Mouse (Mus musculus) bone marrow, adult 2 months (tissue): Measurements from ENCODE around the gene Pus3. TPM values are rescaled to one million over a fixed set of nuclear protein-coding genes. Genes with fewer than 3 reads are reported as not detected.
A peak's percentile ranks its signal among the peaks of the same experiment; 100 is the strongest.

ENCODE experiments used
- H3K27ac ChIP-seq: fragments of 200-500 bp; 2 replicates; pipeline ENCODE4 v1.5.1; 2012; ENCODE audit warnings: low read depth, mild to moderate bottlenecking, control low read depth, inconsistent platforms, low read length; ENCODE audit not compliant: control insufficient read depth, poor library complexity, insufficient read depth
- H3K4me1 ChIP-seq: fragments of 200-500 bp; 2 replicates; pipeline ENCODE4 v1.6.1; 2011; ENCODE audit warnings: low read length; ENCODE audit not compliant: control insufficient read depth, insufficient read depth
- H3K4me3 ChIP-seq: fragments of 200-500 bp; replicated peaks from 2 replicates; pipeline ENCODE3; 2011; ENCODE audit warnings: mild to moderate bottlenecking, low read depth, low read length, control low read depth; ENCODE audit not compliant: control insufficient read depth
- CTCF ChIP-seq: fragments of 200-500 bp; IDR thresholded peaks from 2 replicates; pipeline ENCODE4 v1.5.1; 2011; ENCODE audit warnings: low read length, control low read depth; ENCODE audit not compliant: control insufficient read depth, insufficient read depth
- POLR2A ChIP-seq: fragments of 200-500 bp; IDR thresholded peaks from 2 replicates; pipeline ENCODE4 v1.6.1; 2011; ENCODE audit warnings: low read depth, mild to moderate bottlenecking, control low read depth, low read length, borderline replicate concordance; ENCODE audit not compliant: control insufficient read depth
- WGBS: fragments of 180-500 bp; shearing (Covaris S2); methylation state at CpG from one replicate; pipeline ENCODE4 v1.1.7; 2018; 5-methylcytosine and 5-hydroxymethylcytosine counted together
- polyA plus RNA-seq: library from polyadenylated mRNA; stranded (reverse); fragments of >200 nt; gene quantifications from 2 replicates; pipeline ENCODE4 v1.2.4, GENCODE M21; 2011; ENCODE audit warnings: low replicate concordance; ENCODE audit not compliant: missing spikeins, insufficient read depth, insufficient read length

Gene Pus3
- polyA plus RNA-seq, 1 experiment = 9.4 TPM

DNA sequence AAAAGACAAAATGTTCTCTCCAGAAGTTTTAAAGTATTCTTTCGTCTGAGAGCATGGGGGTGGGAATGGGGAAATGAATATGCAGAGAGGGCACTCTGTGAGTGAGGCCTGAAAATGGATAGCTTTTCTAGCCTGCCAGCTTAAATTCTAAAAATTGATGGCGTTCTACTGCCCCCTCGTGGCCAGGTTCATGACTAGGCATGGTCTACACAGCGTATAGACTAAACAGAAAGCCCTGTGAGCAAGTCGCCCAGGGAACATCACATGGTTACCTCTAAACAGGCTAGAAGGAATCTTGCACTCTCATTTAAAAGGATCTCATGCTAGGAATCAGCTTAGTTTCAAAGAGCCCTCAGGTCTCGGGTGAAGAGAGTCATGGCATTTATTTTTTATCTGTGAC is 16.9 kb upstream of the Pus3 start:
- WGBS = 10% methylated on average over 6 of the region's 6 CpGs
- H3K4me3 ChIP-seq = no peak overlapping the region
- H3K4me1 ChIP-seq = peaks cover 1% of the 10 kb centered on the region; the same call in 1 of the 2 replicates
- TF ChIP-seq POLR2A (no peak), CTCF (peak; percentile 69)
- no peak overlapping the region for H3K27ac ChIP-seq

DNA sequence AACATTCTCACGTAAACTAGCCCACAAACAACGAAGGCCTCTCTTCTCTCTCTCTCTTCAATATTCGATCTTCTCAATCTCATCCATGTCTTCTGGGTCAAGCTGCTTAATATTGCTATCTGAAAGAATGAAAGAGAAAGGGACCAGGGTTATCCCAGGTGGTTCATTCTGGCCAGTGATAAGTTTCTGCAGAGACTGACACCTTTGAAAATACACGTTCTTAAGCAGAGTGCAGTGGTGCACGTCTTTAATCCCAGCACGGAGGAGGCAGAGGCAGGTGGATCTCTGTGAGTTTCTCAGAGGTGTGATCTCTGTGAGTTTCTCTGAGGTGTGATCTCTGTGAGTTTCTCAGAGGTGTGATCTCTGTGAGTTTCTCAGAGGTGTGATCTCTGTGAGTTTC is 16.5 kb upstream of the Pus3 start:
- H3K27ac ChIP-seq = no peak overlapping the region
- peaks cover 1% of the 10 kb centered on the region; the same call in 1 of the 2 replicates for H3K4me1 ChIP-seq
- no peak overlapping the region for H3K4me3 ChIP-seq
- TF ChIP-seq POLR2A = no peak
- TF ChIP-seq CTCF = no peak
- WGBS = 68% methylated on average over 6 of the region's 6 CpGs

DNA sequence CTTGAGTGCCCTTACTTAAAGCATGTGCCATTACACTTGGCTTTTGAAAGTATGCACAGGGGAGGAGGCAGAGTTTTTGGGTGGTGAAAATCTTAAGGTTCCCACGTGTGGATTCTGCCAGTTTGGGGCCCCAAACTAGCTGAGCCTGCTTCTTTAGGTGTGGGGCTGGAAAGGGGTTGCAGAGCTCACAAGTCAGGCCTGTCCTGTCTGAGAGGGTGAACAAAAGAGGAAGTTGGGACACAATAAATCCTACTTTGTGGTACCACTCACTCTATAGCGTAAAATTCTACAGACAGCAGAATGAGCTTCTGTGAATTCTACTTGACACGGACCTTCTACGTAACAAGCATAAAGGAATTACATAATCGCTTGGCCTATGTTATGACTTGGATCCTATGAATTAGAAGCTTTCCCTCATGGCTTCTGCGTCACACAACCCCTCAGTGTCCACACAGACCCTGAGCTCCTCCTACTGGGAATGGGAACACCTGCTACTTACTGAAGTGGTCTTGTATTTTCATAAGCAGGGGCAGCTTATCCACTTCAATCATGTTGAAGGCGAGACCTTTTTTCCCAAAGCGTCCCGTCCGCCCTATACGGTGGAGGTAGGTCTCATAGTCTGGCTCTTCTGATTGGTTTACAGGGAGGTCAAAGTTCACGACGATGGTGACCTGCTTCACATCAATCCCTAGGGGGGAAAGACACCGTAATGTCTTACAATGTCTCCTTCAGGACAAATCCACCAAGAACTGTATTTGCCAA is 15.1 kb upstream of the Pus3 start:
- WGBS = 54% methylated on average over 14 of the region's 14 CpGs

DNA sequence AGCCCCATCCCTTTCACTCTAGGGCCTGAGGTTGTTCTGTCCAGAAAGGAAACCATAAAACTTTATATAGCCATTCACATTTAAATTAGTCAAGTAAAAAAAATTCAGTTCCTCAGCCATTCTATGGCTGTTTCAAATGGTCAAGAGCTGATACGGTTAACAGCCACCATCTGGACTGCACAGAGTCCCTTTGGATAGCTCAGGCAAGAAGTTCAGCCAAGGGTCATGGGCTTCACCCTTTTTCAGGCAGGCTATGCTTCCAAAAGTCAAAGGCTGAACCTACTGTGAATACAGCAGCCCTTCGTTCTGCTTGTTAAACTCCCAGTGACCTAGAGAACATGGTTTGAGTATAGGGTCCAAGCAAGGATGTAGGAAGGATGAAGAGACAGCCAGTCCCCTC is 13.7 kb upstream of the Pus3 start:
- TF ChIP-seq POLR2A (no peak), CTCF (no peak)

More for the DNA sequence above, 15.1 kb upstream of the Pus3 start:
- peaks cover 1% of the 10 kb centered on the region; the same call in 1 of the 2 replicates for H3K4me1 ChIP-seq
- TF ChIP-seq CTCF (no peak), POLR2A (no peak)
- H3K4me3 ChIP-seq = no peak overlapping the region
- H3K27ac ChIP-seq = no peak overlapping the region

DNA sequence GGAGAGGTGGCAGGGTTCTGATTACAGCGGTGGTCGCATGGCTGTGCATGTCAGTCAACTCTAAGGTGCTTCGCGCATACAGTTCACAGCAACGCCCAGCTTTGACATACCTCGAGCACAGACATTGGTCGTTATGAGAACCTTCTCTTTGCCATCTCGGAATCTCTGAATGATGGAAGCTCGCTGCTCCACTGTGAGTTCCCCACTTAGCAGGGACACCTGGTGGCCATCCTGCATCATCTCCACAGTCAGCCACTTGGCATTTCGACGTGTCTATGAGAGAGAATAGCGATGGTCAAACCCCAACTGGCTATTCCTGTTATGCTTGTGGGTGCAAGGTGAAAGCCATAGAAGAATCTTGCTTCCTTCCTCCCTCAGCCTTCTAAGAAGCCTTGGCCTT is 12.7 kb upstream of the Pus3 start:
- Histone ChIP-seq H3K4me1 (peaks cover 1% of the 10 kb centered on the region; the same call in 1 of the 2 replicates), H3K27ac (no peak overlapping the region), H3K4me3 (no peak overlapping the region)
- TF ChIP-seq POLR2A (no peak), CTCF (0 out of 2 replicates have a peak, but pooled peaks have one; percentile 2)
- WGBS = 79% methylated on average over 12 of the region's 12 CpGs

More for the DNA sequence above, 13.7 kb upstream of the Pus3 start:
- Histone ChIP-seq H3K27ac (no peak overlapping the region), H3K4me1 (peaks cover 1% of the 10 kb centered on the region; the same call in 1 of the 2 replicates), H3K4me3 (no peak overlapping the region)
- WGBS = 69% methylated on average over 2 of the region's 2 CpGs

DNA sequence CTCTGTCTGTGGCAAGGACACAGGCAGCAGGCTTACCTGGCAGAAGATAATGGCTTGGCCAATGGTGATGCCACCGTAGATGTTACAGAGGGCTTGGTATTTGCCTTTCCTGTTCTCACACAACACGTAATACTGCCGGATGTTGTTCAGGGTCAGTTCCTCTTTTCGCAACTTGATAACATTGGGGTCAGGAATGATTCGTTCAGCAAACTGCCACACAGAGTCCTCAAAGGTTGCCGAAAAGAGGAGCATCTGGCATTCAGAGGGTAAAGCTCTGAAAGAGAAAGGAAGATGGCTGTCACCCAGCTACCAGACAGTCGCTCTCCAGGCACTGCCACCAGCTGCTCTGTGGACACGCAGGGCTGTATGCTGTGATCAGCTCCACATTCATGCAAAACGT is 11.7 kb upstream of the Pus3 start:
- Histone ChIP-seq H3K27ac (peak overlapping the region; percentile 60), H3K4me3 (peak overlapping the region; percentile 39), H3K4me1 (peaks cover 1% of the 10 kb centered on the region; the same call in 1 of the 2 replicates)
- TF ChIP-seq POLR2A (no peak), CTCF (no peak)
- WGBS = 2% methylated on average over 9 of the region's 9 CpGs

DNA sequence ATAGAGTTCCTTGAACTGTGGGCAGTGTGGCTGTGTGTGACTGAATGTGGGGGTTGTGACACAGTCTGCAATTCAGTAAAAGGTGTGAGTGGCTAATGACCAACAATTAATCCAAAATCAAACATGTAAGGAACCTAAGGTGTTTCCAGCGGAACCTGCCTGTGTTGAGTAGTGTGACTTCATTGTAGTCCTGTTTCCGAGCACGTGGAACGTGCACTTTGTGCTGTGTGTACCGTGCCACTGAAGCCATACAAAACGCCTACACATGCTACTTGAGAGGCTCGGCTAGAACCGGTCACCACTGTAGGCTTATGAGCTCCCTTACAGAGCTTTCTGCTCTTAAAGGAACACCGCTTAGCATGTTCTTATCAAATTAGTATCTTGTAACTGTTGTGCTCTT is 9.9 kb upstream of the Pus3 start:
- Histone ChIP-seq H3K27ac (no peak overlapping the region), H3K4me3 (no peak overlapping the region), H3K4me1 (peaks cover 1% of the 10 kb centered on the region; the same call in 1 of the 2 replicates)
- TF ChIP-seq POLR2A (no peak), CTCF (no peak)
- WGBS = 84% methylated on average over 9 of the region's 9 CpGs

DNA sequence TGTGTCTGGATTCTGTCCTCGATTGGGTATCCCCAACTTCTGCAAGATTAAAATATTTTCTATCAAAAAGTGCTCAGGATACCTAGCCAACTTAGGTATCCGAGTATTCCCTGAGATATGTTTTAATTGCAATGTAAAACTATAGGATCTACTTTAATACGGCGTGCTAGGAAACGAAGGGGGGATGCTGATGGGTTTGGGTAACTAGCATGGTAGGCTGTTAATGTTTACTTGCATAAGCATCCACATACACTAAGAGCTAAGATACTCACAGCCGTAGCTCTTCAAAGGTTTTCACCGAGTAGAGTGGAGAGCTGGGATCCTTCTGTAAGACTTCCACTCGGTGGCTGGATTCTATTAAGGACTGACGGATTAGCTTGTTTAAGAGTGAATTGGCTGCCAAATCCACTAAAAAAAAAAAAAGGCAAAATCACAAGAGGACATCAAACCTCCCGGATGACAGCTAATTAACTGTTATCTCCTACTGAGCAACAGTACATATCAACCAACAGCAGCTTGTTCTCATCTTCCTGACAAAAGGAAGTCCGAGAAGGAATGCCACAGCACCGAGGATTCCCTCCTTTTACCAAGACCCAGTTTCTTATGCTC is 1.8 kb upstream of the Pus3 start:
- TF ChIP-seq POLR2A = no peak
- TF ChIP-seq CTCF = no peak
- Histone ChIP-seq H3K4me3 (no peak overlapping the region), H3K4me1 (no peaks in the 10 kb centered on the region), H3K27ac (no peak overlapping the region)
- WGBS = 62% methylated on average over 12 of the region's 12 CpGs
